Mouse (Mus musculus): ENCODE data around the gene Nkpd1.

- TF ChIP-seq CTCF (IDR thresholded peaks at IDR 0.05): no peak
- TF ChIP-seq POLR2A (IDR thresholded peaks at IDR 0.05; ENCODE audit: insufficient read depth, low read depth, low read length): no peak
Measured at GRCm38 (mm10) chr7:19569647-19570046, 52.0 kb downstream of the Nkpd1 start.
